8 mouse cellular contexts compared by ENCODE assay signal in genomic region chr7:80387633-80388543, GRCm38 (mm10). TPM values are rescaled to one million over a fixed set of nuclear protein-coding genes. Genes with fewer than 3 reads are reported as not detected.
DNase-seq lines count a peak whose midpoint lies in the region; ATAC-seq lines count a peak whose summit lies in the region.

TSS of gene Fes (minus strand) at chr7:80387946.

- H3K4me1 ChIP-seq in forebrain, embryonic 12.5 days, result peaks cover 23% of the 10 kb centered on the region
- H3K4me1 ChIP-seq in megakaryocyte, embryonic 14.5 days, result peaks cover 84% of the 10 kb centered on the region
- peaks cover 6% of the 10 kb centered on the region; the same call in 1 of the 2 replicates for H3K4me1 ChIP-seq in stomach, embryonic 14.5 days (ENCODE audit: control insufficient read depth, insufficient read depth, low read length)

- H3K27me3 ChIP-seq in forebrain, embryonic 12.5 days, result peaks cover 26% of the 10 kb centered on the region
- no peaks in the 10 kb centered on the region for H3K27me3 ChIP-seq in megakaryocyte, embryonic 14.5 days (replicated peaks)
- H3K27me3 ChIP-seq in stomach, embryonic 14.5 days (ENCODE audit: control insufficient read depth, insufficient read depth, low read length), result no peaks in the 10 kb centered on the region

- H3K27ac ChIP-seq in forebrain, embryonic 12.5 days, result 0 out of 2 replicates have a peak within 1 kb of the TSS, but pooled peaks have one; percentile 2
- peak within 1 kb of the TSS; percentile 56; the same call in 1 of the 2 replicates for H3K27ac ChIP-seq in stomach, embryonic 14.5 days (ENCODE audit: low read length)

- peaks cover 27% of the 10 kb centered on the region for H3K36me3 ChIP-seq in forebrain, embryonic 12.5 days (replicated peaks)
- H3K36me3 ChIP-seq in megakaryocyte, embryonic 14.5 days (replicated peaks; ENCODE audit: low read length), result peaks cover 78% of the 10 kb centered on the region
- H3K36me3 ChIP-seq in stomach, embryonic 14.5 days (ENCODE audit: control insufficient read depth, insufficient read depth, low read length), result peaks cover 27% of the 10 kb centered on the region

- no peak for ATAC-seq in forebrain, embryonic 12.5 days (ENCODE audit: low FRiP score)
- peak; percentile 44; the same call in 1 of the 2 replicates for ATAC-seq in stomach, embryonic 14.5 days (ENCODE audit: insufficient number of reproducible peaks, insufficient read depth, low FRiP score, low read depth)
- no peak for ATAC-seq in activated CD4-positive, CD25-positive, alpha-beta regulatory T cell, adult 4 months

- 11% methylated on average over 33 of the region's 33 CpGs for WGBS in forebrain, embryonic 12.5 days
- WGBS in stomach, embryonic 14.5 days, result 16% methylated on average over 33 of the region's 33 CpGs

- intact Hi-C loops in heart, postnatal 14 days (cut with DNase I), result loop anchor here (10.0 kb wide), 2 partner anchors 297 to 327 kb away; partner anchors contain the start of gene Crtc3

- peak within 1 kb of the TSS; percentile 38 for H3K4me2 ChIP-seq in forebrain, embryonic 12.5 days
- H3K4me2 ChIP-seq in stomach, embryonic 14.5 days (replicated peaks; ENCODE audit: low read depth, low read length), result peak within 1 kb of the TSS; percentile 45

- peak; percentile 61 to 68 for DNase-seq in right cerebral cortex, postnatal 10 days (ENCODE audit: low spot score in 2 of 2)
- no peak for DNase-seq in right cerebral cortex, postnatal 36 days (ENCODE audit: low spot score in 2 of 2)
- peak; percentile 72 to 81 for DNase-seq in heart, postnatal 14 days
- DNase-seq in kidney, postnatal 4 days, result peak; percentile 80 to 87

- peak within 1 kb of the TSS; percentile 36 for H3K9ac ChIP-seq in forebrain, embryonic 12.5 days
- H3K9ac ChIP-seq in stomach, embryonic 14.5 days (replicated peaks; ENCODE audit: low read depth, low read length), result peak within 1 kb of the TSS; percentile 11

- H3K4me3 ChIP-seq in forebrain, embryonic 12.5 days (replicated peaks), result peak within 1 kb of the TSS; percentile 12
- H3K4me3 ChIP-seq in megakaryocyte, embryonic 14.5 days (replicated peaks), result peak within 1 kb of the TSS; percentile 95
- peak within 1 kb of the TSS; percentile 17 for H3K4me3 ChIP-seq in stomach, embryonic 14.5 days (ENCODE audit: low read depth, low read length)

- no peaks in the 10 kb centered on the region for H3K9me3 ChIP-seq in forebrain, embryonic 12.5 days
- H3K9me3 ChIP-seq in megakaryocyte, embryonic 14.5 days, result no peaks in the 10 kb centered on the region
- no peaks in the 10 kb centered on the region for H3K9me3 ChIP-seq in stomach, embryonic 14.5 days (ENCODE audit: control insufficient read depth, low read depth, low read length)

RNA-seq across cellular contexts. Expression of gene Fes, which starts in this region (rescaled TPM):
- polyA plus RNA-seq in forebrain, embryonic 12.5 days (2016; fragmentation: Nextera tagmentation; extraction: Ambion mirVana), result 6.6 and 7.4 TPM in 2 replicates
- 10 to 100 TPM; 16.7 to 18.2 TPM for total RNA-seq in heart, postnatal 14 days (2021)
- 42.2 and 53.1 TPM in 2 replicates for polyA plus RNA-seq in megakaryocyte, embryonic 14.5 days (2012; ENCODE audit: insufficient read depth, low replicate concordance)
- 9.1 and 9.5 TPM in 2 replicates for polyA plus RNA-seq in stomach, embryonic 14.5 days (2014; fragmentation: Nextera tagmentation; extraction: Ambion mirVana)
- 1 to 10 TPM; 2.0 to 4.5 TPM for polyA plus RNA-seq in activated CD4-positive, CD25-positive, alpha-beta regulatory T cell, adult 4 months (2017; shearing (Covaris generic))

Comparison
In these comparisons a context has a peak if more than half of its experiments do, and no peak if none do; other contexts are left out.
1. DNase-seq: peak in right cerebral cortex, postnatal 10 days (2 of 2), heart, postnatal 14 days (2 of 2) and kidney, postnatal 4 days (2 of 2); none in right cerebral cortex, postnatal 36 days (0 of 2).
2. H3K4me3 ChIP-seq: peak in every context shown above with its lines; median percentile 95 in megakaryocyte, embryonic 14.5 days; 17 in stomach, embryonic 14.5 days; 12 in forebrain, embryonic 12.5 days.